ENCODE assay signal across 16 mouse cellular contexts in the genomic region with DNA sequence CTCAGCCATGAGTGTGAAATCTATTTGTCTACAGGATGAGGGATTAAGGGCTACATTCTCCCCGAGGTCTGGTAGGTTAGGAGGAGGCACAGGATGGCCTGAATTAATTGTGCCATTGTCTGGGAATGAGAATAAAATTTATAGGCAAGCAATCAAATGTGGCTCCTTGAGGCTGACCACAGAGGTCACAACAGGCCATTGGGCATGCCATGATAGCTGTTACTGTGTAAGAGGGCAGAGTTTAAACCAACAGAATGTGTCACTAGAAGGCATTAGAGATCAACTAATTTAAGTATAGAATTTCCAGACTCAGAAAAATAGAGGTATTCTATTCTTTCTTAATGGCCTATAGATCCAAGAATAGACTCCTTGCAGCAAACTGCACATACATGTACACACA.
"Had no signal": no experiment of that assay in that cellular context is flagged by ENCODE, and none has a peak within 500 bp of the region (broad histone marks: within the 10 kb centered on the region; RNA-seq: fewer than 3 reads in every experiment).

No protein-coding gene starts in this region.

- H3K27me3 ChIP-seq: liver, embryonic 15.5 days; midbrain, embryonic 12.5 days; neural tube, embryonic 12.5 days; stomach, embryonic 15.5 days had no signal

- H3K36me3 ChIP-seq: liver, embryonic 15.5 days; midbrain, embryonic 10.5 days; midbrain, embryonic 12.5 days; neural tube, embryonic 12.5 days; stomach, embryonic 15.5 days had no signal

- H3K4me1 ChIP-seq: midbrain, embryonic 10.5 days; midbrain, embryonic 12.5 days; neural tube, embryonic 12.5 days had no signal

- H3K9me3 ChIP-seq: liver, embryonic 15.5 days; stomach, embryonic 15.5 days had no signal

- H3K9ac ChIP-seq: liver, embryonic 15.5 days; lung, embryonic 14.5 days; midbrain, embryonic 12.5 days; neural tube, embryonic 12.5 days; stomach, embryonic 15.5 days had no signal

- ATAC-seq: midbrain, embryonic 16.5 days had no signal

- DNase-seq: lung, adult 18-20 months; lung, embryonic 14.5 days; lung, postnatal 14 days; lung, postnatal 4 days; midbrain, embryonic 14.5 days; right cerebral cortex, postnatal 14 days; thymus, adult 2 months; thymus, postnatal 14 days; thymus, postnatal 36 days had no signal

- H3K27ac ChIP-seq: liver, embryonic 15.5 days; midbrain, embryonic 10.5 days; midbrain, embryonic 12.5 days; neural tube, embryonic 12.5 days; stomach, embryonic 15.5 days; stomach, postnatal 0 days had no signal

- H3K4me2 ChIP-seq: liver, embryonic 15.5 days; lung, embryonic 14.5 days; midbrain, embryonic 12.5 days; neural tube, embryonic 12.5 days; stomach, embryonic 15.5 days had no signal

- H3K4me3 ChIP-seq: liver, embryonic 15.5 days; midbrain, embryonic 10.5 days; midbrain, embryonic 12.5 days; neural tube, embryonic 12.5 days; stomach, embryonic 15.5 days had no signal
